Mouse (Mus musculus) v-Abl transformed pro-B cells (cell line): ENCODE data around the gene Gca.

Experiments used
- in situ Hi-C, 2 experiments: fragments of 400-800 bp; cut with MboI; formaldehyde crosslinking; loops; one replicate each; pipeline ENCODE4 v1.15.1; 2025; ENCODE audit not compliant: unreplicated experiment in 2 of 2

Gca gene

DNA sequence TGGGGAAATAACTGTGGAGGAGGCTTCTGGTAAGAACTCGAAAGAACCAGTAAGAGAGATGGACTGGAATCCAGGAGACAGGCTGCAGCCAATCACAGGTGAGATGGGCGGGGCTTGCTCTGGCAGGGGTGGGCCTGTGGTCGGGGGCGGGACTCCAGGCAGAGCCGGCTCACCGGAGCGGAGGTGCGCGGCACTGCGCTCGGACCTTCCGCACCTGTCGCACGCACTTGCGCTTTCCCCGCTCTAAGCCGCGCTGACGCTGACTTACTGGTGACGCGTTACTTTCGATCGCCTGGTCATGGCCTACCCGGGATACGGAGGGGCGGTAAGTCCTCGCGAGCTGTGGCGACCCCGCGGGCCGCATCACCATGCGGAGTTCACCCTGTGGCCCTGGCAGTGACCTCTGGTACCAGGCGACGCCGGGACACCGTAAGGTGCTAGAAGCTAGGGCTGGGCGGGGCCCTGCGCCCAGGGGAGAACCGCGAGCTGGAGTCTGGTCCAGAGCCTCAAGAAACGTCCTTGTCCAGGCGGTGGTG is at the start of gene Gca:
Gene Gca, plus strand, starts transcription at position 151 of the 536 bp plus-strand sequence.
- in situ Hi-C loops, result loop anchor here in 1 of 2 experiments (25.0 kb wide), 1 partner anchor 1952 kb away; the partner anchor contains the start of gene Itgb6

DNA sequence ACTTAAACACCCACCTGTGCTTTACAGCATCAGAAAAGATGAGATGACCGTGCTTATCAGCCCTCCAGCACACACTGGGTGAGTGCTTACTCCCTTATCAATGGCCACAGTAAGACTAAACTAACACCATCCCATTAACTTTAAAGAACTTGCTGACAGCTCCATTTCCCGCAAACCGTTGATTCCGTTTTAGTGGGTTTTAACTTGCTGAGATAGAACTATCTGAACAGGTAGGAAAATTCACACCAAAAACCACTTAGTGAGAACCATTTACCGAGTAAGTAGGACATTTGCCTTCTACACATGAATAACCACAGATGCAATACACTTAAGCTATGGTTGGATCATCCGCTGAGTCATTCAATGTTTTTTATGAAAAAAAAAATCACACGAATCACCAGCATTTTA is 45.1 kb upstream of the Gca start:
- in situ Hi-C loops, result loop anchor here in 1 of 2 experiments (25.0 kb wide), 1 partner anchor 307 kb away; no protein-coding TSS in a partner anchor

DNA sequence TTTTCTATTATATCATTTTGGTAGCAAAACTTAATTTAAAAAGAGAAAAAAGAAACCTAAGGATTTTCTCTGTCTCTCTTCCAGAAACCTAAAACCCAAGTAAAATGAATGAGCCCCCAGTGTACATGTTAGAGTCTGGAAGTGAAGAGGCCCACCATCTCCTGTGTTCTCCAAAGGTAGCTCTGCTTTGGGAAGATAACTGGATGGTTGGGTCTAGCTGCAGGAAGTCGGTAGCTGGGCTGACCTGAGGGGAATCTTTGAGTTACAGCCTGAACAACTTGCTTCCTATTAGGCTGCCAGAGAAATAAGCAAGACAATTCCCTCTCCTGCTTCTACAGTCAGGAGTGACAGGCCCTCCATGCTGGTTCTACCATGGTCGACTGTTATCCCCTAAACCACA is 44.4 kb upstream of the Gca start:
- in situ Hi-C loops, result loop anchor here (10.0 to 25.0 kb wide), 5 partner anchors 155 to 1125 kb away; no protein-coding TSS in a partner anchor

DNA sequence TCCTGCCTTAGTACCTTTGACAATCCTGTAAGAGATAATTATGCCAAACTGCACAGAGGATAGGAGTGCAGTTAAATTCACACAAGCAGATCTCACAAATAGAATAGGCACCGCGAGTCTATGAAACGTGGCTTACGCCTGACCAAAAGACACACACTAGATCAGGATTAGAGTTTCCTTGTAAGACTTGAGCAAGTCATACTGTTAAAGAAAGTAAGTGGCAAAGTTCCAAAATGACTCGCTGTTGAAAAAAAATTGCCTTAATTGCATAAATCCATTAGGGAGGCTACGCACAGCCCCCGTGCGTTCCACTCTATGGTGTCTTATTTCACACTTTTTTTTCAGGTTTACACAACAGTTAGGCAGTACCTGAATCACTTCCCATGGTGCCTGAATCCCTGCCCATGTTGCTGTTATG is 41.1 kb upstream of the Gca start:
- in situ Hi-C loops, result loop anchor here (10.0 to 25.0 kb wide), 5 partner anchors 158 to 1128 kb away; no protein-coding TSS in a partner anchor

DNA sequence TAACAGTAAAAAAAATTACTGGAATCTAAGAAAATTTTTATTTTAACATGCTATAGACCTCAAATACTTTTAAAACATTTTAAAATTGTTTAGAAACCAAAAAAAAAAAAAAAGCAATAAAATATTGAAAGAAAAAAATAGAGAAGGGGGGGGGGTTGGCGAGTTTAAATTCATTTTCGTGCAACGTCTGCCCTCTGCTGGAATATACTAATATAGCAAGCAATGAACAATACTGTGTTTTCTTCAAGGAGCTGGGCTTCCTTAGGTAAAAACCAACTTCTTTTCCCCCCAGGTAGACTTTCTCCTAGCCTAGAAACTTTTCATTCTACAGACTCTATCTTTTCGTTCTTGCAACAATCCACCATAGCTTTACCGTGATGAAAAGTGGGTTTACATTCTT is 36.4 kb upstream of the Gca start:
- in situ Hi-C loops, result loop anchor here (10.0 to 25.0 kb wide), 5 partner anchors 163 to 1133 kb away; no protein-coding TSS in a partner anchor

DNA sequence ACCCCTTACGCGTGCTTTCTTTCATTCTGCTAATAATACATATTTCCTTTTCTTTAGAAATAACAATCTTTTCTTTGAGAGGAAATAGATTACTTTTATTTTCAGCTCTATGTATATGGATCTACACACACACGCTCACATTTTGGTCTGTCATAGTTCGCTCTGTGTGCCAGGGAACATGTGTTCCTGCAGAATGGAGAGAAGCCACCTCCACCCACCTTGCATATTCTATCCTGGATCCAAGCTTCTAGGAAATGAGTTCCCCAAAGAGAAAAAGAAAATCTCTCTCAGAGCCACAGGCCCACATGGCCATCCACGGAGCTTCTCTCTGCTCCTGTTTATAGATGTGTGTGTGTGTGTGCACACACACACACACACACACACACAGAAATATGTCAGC is 35.7 kb upstream of the Gca start:
- in situ Hi-C loops, result loop anchor here (10.0 to 25.0 kb wide), 5 partner anchors 164 to 1134 kb away; no protein-coding TSS in a partner anchor

DNA sequence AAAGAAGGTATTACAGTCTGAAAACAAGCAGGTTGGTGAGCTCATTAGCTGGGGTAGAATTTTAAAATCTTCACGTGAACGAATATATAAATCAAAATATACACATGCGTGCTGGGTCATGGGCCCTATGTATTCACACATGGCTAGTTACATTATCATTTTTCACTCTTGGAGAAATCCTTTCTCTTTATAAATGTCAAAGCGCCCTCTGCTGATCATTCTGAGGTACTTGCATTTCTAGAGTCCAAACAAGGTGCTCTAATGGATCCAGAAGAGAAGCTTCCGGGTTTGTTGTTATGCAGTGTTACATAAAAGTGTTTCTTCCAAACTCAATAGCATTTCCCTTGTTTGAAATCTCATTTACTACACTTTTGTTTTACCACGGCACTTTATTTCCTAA is 33.6 kb upstream of the Gca start:
- in situ Hi-C loops, result loop anchor here (5.0 to 25.0 kb wide), 2 partner anchors 293 to 658 kb away; no protein-coding TSS in a partner anchor

DNA sequence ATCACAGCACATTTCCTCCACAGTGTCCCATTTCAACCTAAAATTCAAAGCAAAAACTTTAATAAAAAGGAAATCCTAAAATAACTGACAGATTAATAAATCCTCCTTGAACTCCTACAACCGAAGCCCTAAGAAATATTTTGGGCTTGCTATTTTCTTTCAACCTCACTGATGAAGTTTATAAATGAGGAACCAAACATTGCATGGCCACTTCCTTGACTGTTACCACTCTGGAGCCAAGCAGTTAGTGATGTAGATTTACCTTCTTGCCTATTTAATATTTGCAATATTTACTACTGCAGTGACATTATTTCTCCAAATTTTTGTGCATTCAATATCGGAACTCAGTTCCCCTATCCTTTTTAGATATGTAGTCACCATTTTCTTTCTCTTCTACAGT is 24.2 kb upstream of the Gca start:
- in situ Hi-C loops, result loop anchor here in 1 of 2 experiments (25.0 kb wide), 1 partner anchor 303 kb away; no protein-coding TSS in a partner anchor

DNA sequence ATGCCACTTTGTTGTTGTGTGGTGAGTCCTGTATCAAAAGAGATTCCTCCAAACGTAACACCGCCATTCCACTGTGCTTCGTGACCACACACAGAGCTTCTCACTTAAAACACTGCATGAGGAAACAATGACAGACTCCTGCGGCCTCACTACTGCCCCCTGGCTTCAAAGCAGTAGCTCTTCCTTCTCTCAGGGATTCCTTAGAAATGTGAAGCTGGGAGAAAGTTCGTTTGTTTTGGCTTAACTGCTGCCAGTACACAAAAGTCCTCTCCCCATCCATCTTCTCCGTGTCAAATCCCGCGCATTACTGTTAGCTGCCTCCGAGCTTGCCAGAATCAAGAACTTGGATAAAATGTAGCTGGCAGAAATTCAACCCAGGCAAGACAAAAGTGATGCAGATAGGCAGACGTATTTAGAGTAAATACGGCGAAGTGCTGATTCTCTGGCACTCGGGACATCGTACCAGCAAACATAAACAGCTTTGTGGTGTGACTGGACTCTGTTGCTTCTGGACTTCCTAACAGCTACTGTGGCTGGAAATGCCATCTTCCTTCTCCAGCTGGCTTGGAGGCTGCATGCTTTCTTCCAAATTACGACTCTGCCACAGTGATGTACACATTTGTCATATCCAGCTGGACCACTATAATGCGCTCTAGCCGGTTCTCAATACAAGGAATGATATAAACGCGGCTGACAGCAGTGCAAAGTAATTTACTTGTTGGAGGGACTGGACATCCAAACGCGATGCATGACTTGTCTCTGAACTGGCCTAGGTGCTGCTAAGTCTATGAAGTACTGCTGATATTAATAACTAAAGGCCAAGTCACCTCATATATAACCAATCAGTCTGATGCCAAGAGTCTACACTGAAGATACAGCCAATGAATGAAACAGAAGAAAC is 20.4 kb upstream of the Gca start:
- in situ Hi-C loops, result loop anchor here in 1 of 2 experiments (25.0 kb wide), 1 partner anchor 306 kb away; no protein-coding TSS in a partner anchor

DNA sequence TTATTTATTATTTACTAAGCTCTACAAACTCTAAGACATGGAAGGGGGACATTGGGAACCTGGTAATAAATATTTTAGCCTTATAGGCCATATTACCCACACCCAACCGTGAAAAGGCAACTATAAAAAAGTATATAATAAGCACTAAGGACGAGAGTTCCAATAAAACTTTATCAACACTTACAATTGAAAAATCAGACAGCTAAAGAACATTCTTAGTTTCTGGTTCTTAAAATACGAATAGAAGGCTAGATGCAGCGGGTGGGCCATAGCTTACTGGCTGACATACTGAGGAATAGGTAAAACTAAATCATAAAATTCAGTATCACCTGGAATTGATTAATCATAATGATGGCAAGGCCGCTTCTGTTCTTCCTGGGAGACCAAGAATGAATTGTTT is 19.2 kb upstream of the Gca start:
- in situ Hi-C loops, result loop anchor here in 1 of 2 experiments (25.0 kb wide), 1 partner anchor 308 kb away; no protein-coding TSS in a partner anchor

DNA sequence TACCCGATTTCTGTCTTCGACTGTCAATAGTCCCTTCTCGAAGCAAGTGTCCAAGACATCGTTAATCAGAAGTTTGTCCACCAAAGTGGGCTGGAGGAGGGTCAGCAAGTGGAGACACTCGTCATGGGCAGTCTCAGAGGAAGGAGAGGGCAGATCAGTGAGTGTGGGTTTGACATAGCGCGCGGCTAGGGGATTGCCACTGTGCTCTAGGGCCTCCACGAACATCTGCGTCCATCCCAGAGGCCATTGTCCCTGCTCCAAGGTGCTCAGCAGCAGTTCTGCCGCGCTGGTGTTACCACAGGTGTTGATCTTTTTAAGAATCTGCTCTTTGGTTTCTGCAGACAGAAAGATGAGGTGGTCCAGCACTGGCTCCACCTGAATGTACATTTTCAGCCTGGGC is 18.6 kb upstream of the Gca start:
- in situ Hi-C loops, result loop anchor here in 1 of 2 experiments (25.0 kb wide), 1 partner anchor 308 kb away; no protein-coding TSS in a partner anchor

DNA sequence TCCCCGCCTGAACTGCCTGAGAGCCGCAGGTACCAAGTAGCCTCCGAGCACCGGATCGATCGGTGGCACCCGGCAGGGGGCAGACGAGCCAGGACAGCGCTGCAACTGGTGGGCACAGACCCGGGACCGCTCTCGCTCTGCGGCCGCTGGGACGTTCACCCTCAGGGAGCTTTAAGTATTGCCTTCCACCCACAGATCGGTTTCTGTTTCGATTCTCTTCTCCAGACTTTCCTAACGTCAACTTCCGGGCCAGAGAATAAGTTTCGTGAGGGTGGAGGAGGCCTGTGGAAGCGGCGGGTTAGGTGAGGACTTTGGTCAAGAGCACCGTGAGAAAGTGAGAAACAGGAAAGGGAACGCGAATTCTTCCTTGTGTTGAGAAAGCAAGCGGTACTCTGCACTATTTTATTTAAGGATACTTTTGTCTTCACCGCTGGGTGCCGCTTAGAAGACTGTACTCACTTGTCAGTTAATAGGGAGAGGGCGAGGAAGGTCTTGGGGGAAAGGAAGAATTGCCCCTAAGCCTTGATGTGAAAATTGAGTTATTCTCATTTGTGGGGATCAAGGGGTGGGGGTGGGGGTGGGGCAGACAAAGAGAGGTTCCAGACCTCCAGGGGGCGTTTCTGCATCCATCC is 18.0 kb upstream of the Gca start, which contains the start of gene Ifih1:
Gene Ifih1, minus strand, starts transcription at position 242 of the 632 bp plus-strand sequence.
- in situ Hi-C loops, result loop anchor here in 1 of 2 experiments (25.0 kb wide), 1 partner anchor 309 kb away; no protein-coding TSS in a partner anchor

DNA sequence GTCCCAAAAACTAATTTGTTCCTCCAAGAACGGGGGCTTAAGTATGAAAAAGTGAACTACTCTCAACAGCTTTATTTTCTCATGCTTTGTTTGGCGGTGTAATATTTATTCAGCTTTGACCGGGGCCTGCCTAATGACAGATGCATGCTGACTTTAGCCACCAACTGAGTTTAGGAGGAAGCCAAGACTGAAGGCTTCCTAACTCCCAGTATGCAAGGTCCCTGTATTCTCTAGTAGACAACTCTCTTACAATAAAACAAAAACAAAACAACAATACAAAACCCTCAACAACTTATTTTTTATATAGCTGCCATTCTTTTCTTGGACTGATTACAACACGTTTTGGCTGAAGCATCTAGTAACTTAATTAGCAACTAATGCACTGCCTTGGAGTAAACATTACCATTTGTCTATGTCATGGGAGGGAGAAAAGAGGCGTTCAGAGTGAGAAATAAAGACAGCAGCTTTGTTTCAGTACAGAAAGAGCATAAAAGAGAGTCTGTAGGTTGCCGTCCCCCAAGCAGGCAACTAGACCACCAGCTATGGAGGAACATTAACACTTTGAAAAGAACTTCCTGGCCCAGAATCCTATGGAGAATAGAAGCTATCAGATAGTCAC is 17.3 kb upstream of the Gca start:
- in situ Hi-C loops, result loop anchor here in 1 of 2 experiments (25.0 kb wide), 1 partner anchor 309 kb away; no protein-coding TSS in a partner anchor

DNA sequence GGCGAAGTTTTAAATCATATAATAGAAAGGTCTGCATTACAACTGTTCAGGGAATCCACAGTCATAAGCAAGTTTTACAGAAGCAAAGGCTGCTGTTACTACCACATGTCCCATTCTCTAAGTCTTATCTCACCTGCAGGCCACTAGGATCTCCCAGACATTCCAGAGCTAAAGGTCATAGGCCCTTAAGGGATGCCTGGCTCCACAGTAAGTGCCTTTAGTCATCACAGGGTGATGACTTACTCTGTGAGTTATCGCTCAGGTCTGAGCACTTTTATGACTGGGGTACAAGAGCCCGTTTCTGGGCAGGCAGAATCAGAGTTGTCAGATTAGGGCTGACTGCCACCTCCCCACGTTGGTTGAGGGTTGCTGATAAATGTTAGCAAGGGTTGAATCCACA is 12.2 kb upstream of the Gca start:
- in situ Hi-C loops, result loop anchor here in 1 of 2 experiments (25.0 kb wide), 1 partner anchor 1940 kb away; the partner anchor contains the start of gene Itgb6

DNA sequence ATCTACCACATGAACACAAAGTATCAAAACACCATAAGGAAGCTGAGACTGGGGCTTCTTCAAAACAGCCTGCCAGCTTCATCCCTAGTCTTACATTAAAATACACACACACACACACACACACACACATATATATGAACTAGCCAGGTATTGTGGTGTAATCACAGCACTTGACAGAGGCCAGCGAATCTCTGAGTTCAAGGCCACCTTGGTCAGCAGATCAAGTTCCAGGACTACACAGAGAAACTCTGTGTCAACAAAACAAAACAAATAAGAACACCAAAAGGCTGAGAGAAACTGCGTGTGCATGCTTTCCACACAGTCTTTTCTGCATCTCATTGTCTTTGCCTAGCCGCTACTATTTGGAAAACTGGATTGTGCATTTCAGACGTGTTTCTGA is 11.6 kb upstream of the Gca start:
- in situ Hi-C loops, result loop anchor here in 1 of 2 experiments (25.0 kb wide), 1 partner anchor 1940 kb away; the partner anchor contains the start of gene Itgb6

DNA sequence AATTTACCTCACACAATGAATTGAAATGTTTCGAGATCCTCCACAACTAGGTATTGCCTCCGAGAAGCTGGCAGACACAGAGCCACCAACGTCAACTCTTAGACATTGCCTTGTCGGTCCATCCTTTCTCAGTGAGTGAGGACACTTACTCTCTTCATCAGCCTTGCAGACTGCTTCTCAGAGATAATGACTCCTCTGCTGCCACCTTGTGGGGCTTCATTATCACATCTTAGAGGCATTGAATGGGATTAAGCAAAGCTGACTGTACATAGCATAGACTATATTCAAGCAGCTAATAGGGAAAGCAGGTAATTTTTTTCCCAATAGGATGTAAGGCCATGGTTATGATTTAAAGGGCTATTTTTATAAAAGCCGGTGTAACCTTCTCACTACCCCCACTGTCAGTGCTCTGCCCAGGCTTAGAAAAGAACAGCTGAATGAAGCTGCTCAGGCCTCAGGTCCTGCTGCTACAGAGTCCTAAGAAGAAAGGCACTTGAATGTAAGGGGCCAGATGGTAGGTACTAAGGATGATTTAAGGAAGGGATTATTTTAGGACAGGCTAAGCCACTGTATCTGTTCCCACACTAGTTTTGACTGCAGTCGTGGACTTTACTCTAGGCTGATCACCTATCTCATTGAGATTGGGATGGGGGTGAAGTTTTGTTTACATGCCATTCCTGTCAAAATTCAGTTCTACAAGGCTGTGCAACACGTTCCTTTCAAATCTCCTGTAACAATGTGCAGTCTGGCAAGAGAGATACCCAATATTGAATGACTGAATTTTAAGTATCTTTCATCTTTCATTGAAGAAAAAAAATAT is 9.4 kb upstream of the Gca start:
- in situ Hi-C loops, result loop anchor here in 1 of 2 experiments (25.0 kb wide), 1 partner anchor 1942 kb away; the partner anchor contains the start of gene Itgb6

DNA sequence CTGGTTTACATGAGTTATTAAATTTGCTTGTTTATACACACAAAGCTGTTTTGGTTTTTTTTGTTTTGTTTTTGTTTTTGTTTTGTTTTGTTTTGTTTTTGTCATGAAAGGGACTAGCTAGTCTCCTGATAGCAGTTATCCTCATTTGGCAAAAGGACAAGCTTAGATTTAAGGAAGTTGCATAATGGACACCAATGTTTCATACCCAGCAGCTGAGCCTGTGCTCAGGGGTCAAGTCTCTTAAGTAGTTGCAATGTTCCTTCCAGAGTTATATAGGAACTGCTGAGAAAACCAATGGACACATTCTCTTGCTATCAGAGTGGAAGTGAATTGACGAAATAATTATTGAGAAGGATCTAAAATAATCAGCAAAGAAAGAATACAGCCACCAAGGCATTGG is 8.0 kb upstream of the Gca start:
- in situ Hi-C loops, result loop anchor here in 1 of 2 experiments (25.0 kb wide), 1 partner anchor 1944 kb away; the partner anchor contains the start of gene Itgb6

DNA sequence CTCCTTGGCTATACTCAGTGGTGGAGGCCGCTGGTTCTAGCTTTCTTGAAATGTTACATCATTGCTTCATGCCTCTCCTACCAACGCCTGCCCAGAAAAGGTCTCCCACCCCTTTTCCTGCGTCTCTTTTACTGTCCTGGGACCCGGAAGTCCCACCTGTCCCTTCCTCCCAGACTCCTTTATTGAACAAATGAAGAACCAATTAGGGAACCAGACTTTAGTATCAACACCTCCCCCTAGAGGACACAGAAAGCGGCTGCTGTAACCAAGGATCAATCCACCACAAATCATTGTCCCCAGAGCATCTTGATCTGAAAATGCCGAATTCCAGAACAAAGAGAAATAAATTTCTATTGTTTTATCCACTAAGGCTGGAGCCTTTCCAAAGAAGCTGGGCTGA is 3.5 kb upstream of the Gca start:
- in situ Hi-C loops, result loop anchor here in 1 of 2 experiments (25.0 kb wide), 1 partner anchor 1948 kb away; the partner anchor contains the start of gene Itgb6
